Mouse (Mus musculus) MEL (cell line): ENCODE results near the gene Slc25a22. TPM values are rescaled to one million over a fixed set of nuclear protein-coding genes. Genes with fewer than 3 reads are reported as not detected.

Experiments used
- DNase-seq: peaks from one replicate; pipeline ENCODE4 v3.0.0; 2011; ENCODE audit warnings: low read depth, low spot score
- H3K27ac ChIP-seq: 2 replicates; pipeline ENCODE4 v1.5.1; 2012; ENCODE audit warnings: low read depth, mild to moderate bottlenecking, control low read depth, low read length, moderate library complexity; ENCODE audit not compliant: control insufficient read depth
- H3K27me3 ChIP-seq, 2 experiments: fragments of 150-350 bp in 1 of 2; sonication (generic) in 1 of 2; 2 replicates each; pipeline ENCODE4 v1.6.1; 2012; ENCODE audit warnings: low read length in 2 of 2, mild to moderate bottlenecking in 2 of 2, improper control_type of control experiment in 1 of 2, moderate library complexity in 1 of 2; ENCODE audit not compliant: insufficient read depth in 2 of 2, control insufficient read depth in 1 of 2
- H3K36me3 ChIP-seq, 2 experiments: 2 replicates each; pipeline ENCODE4 v1.6.1; 2012 to 2014; ENCODE audit warnings: low read length in 2 of 2, improper control_type of control experiment in 1 of 2, inconsistent platforms in 1 of 2, mild to moderate bottlenecking in 1 of 2; ENCODE audit not compliant: insufficient read depth in 2 of 2, control insufficient read depth in 1 of 2
- H3K4me1 ChIP-seq, 2 experiments: fragments of 150-350 bp in 1 of 2; sonication (generic) in 1 of 2; 2 replicates each; pipeline ENCODE4 v1.6.1; 2012; ENCODE audit warnings: low read length in 2 of 2, improper control_type of control experiment in 1 of 2, mild to moderate bottlenecking in 1 of 2; ENCODE audit not compliant: insufficient read depth in 2 of 2, control insufficient read depth in 1 of 2
- H3K4me3 ChIP-seq, 2 experiments: fragments of 150-350 bp in 1 of 2; sonication (generic) in 1 of 2; 2 replicates each; pipeline ENCODE4 v1.5.1; 2012; ENCODE audit warnings: low read depth in 2 of 2, low read length in 2 of 2, mild to moderate bottlenecking in 2 of 2, moderate library complexity in 2 of 2, control low read depth in 1 of 2, improper control_type of control experiment in 1 of 2; ENCODE audit not compliant: control insufficient read depth in 1 of 2, insufficient read depth in 1 of 2
- H3K79me2 ChIP-seq: 2 replicates; pipeline ENCODE4 v1.6.1; 2012; ENCODE audit warnings: mild to moderate bottlenecking, low read length, moderate library complexity; ENCODE audit not compliant: control insufficient read depth, poor library complexity, insufficient read depth
- H3K9ac ChIP-seq: 2 replicates; pipeline ENCODE4 v1.6.1; 2012; ENCODE audit warnings: low read depth, mild to moderate bottlenecking, control low read depth, low read length, moderate library complexity; ENCODE audit not compliant: control insufficient read depth, poor library complexity, severe bottlenecking
- H3K9me3 ChIP-seq: fragments of 150-350 bp; sonication (generic); replicated peaks from 2 replicates; pipeline ENCODE4 v1.6.1; 2012; ENCODE audit warnings: mild to moderate bottlenecking, low read length, improper control_type of control experiment, moderate library complexity; ENCODE audit not compliant: insufficient read depth
- CHD1 ChIP-seq: IDR thresholded peaks from 2 replicates; pipeline ENCODE4 v1.6.1; 2012; ENCODE audit warnings: low read depth, mild to moderate bottlenecking, inconsistent platforms, low read length, improper control_type of control experiment
- E2F4 ChIP-seq: IDR thresholded peaks from 2 replicates; pipeline ENCODE4 v1.6.1; 2011; ENCODE audit warnings: low read depth, low read length, improper control_type of control experiment, borderline replicate concordance
- ETS1 ChIP-seq: IDR thresholded peaks from 2 replicates; pipeline ENCODE4 v1.6.1; 2012; ENCODE audit warnings: low read depth, mild to moderate bottlenecking, inconsistent platforms, low read length, improper control_type of control experiment, moderate library complexity
- GABPA ChIP-seq: IDR thresholded peaks from 2 replicates; pipeline ENCODE4 v1.6.1; 2012; ENCODE audit warnings: low read depth, mild to moderate bottlenecking, inconsistent platforms, low read length, improper control_type of control experiment, moderate library complexity
- GATA1 ChIP-seq: IDR thresholded peaks from 2 replicates; pipeline ENCODE4 v1.6.1; 2011; ENCODE audit warnings: low read depth, low read length, improper control_type of control experiment
- HCFC1 ChIP-seq: IDR thresholded peaks from 2 replicates; pipeline ENCODE4 v1.6.1; 2012; ENCODE audit warnings: low read depth, mild to moderate bottlenecking, inconsistent platforms, low read length, improper control_type of control experiment, moderate library complexity
- MAFK ChIP-seq: IDR thresholded peaks from 2 replicates; pipeline ENCODE4 v1.6.1; 2011; ENCODE audit warnings: low read depth, mild to moderate bottlenecking, low read length, improper control_type of control experiment, borderline replicate concordance
- MAZ ChIP-seq: IDR thresholded peaks from 2 replicates; pipeline ENCODE4 v1.6.1; 2012; ENCODE audit warnings: low read depth, mild to moderate bottlenecking, inconsistent platforms, low read length, improper control_type of control experiment
- MYB ChIP-seq: IDR thresholded peaks from 2 replicates; pipeline ENCODE4 v1.6.1; 2011; ENCODE audit warnings: mild to moderate bottlenecking, low read depth, low read length, improper control_type of control experiment
- NELFE ChIP-seq: IDR thresholded peaks from 2 replicates; pipeline ENCODE4 v1.6.1; 2011; ENCODE audit warnings: low read depth, low read length, improper control_type of control experiment
- POLR2A ChIP-seq, 2 experiments: IDR thresholded peaks; 2 replicates each; pipeline ENCODE4 v1.6.1; 2011 to 2012; ENCODE audit warnings: low read length in 2 of 2, mild to moderate bottlenecking in 2 of 2, control low read depth in 1 of 2, improper control_type of control experiment in 1 of 2, low read depth in 1 of 2, moderate library complexity in 1 of 2; ENCODE audit not compliant: control insufficient read depth in 1 of 2, insufficient read depth in 1 of 2, poor library complexity in 1 of 2
- POLR2AphosphoS5 ChIP-seq: IDR thresholded peaks from 2 replicates; pipeline ENCODE4 v1.6.1; 2012; ENCODE audit warnings: low read depth, borderline replicate concordance, mild to moderate bottlenecking, inconsistent platforms, low read length, moderate library complexity, mixed read lengths
- SIN3A ChIP-seq: IDR thresholded peaks from 2 replicates; pipeline ENCODE4 v1.6.1; 2012; ENCODE audit warnings: low read length, improper control_type of control experiment, inconsistent platforms
- SMC3 ChIP-seq: IDR thresholded peaks from 2 replicates; pipeline ENCODE4 v1.6.1; 2011; ENCODE audit warnings: low read depth, low read length, improper control_type of control experiment
- TAL1 ChIP-seq: IDR thresholded peaks from 2 replicates; pipeline ENCODE4 v1.6.1; 2012; ENCODE audit warnings: mild to moderate bottlenecking, inconsistent platforms, low read length, moderate library complexity, mixed read lengths
- TCF12 ChIP-seq: IDR thresholded peaks from 2 replicates; pipeline ENCODE4 v1.6.1; 2014; ENCODE audit warnings: low read depth, mild to moderate bottlenecking, inconsistent platforms, low read length, improper control_type of control experiment, moderate library complexity
- UBTF ChIP-seq: IDR thresholded peaks from 2 replicates; pipeline ENCODE4 v1.6.1; 2012; ENCODE audit warnings: low read depth, mild to moderate bottlenecking, inconsistent platforms, low read length, improper control_type of control experiment, moderate library complexity, borderline replicate concordance; ENCODE audit not compliant: insufficient read depth
- ZC3H11A ChIP-seq: IDR thresholded peaks from 2 replicates; pipeline ENCODE4 v1.6.1; 2012; ENCODE audit warnings: low read depth, mild to moderate bottlenecking, inconsistent platforms, low read length, improper control_type of control experiment
- ZKSCAN1 ChIP-seq: IDR thresholded peaks from 2 replicates; pipeline ENCODE4 v1.6.1; 2012; ENCODE audit warnings: low read depth, mild to moderate bottlenecking, inconsistent platforms, low read length, improper control_type of control experiment, moderate library complexity
- ZNF384 ChIP-seq: IDR thresholded peaks from 2 replicates; pipeline ENCODE4 v1.6.1; 2012; ENCODE audit warnings: low read depth, mild to moderate bottlenecking, inconsistent platforms, low read length, improper control_type of control experiment
- polyA plus RNA-seq, 2 experiments: library from polyadenylated mRNA; stranded (reverse) in 1 of 2; unstranded in 1 of 2; fragments of >175 nt in 1 of 2; fragments of >200 nt in 1 of 2; gene quantifications; 2 replicates each; pipeline versions ENCODE4 v1.2.1 to v1.2.4; 2012; ENCODE audit warnings: low replicate concordance in 2 of 2, low read depth in 1 of 2; ENCODE audit not compliant: insufficient read length in 2 of 2, insufficient read depth in 1 of 2, missing spikeins in 1 of 2
- total RNA-seq: library from RNA; depleted of rRNA; stranded (reverse); fragments of 300-350 nt; gene quantifications from 2 replicates; pipeline ENCODE4 v1.2.3, GENCODE M21; 2012

Slc25a22 gene
- total and polyA plus RNA-seq, 3 experiments, result 23.8 to 46.0 TPM; not detected in 1

DNA sequence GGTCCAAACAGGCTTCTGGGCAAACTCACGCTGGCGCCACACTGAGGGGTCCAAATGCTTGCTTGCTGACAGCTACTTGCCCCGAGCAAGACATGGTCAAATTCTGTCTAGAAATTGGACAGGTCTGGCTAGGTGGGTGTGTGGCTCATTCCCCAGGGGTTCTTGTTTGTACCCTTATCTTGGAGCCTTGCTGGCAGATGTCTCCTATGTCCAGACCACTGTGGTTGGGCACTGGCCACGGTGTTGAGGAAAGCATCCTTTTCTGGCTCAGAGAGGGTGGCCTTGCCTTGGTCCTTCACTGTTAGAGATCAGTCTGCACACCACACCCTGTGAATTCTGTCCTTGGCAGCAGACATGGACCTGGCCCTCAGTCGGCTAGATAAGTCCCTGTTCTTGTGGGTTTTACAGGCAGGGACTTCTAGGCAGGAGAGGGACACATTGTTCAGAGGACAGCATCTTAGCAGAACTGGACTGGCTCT is 40.6 kb upstream of the Slc25a22 start:
- Histone ChIP-seq H3K9me3 (no peaks in the 10 kb centered on the region), H3K27me3 (no peaks in the 10 kb centered on the region), H3K4me3 (no peak overlapping the region), H3K36me3 (peaks cover 0 to 16% of the 10 kb centered on the region in 2 experiments; a peak in 2 of 4 replicates), H3K79me2 (peaks cover 47% of the 10 kb centered on the region), H3K27ac (no peak overlapping the region), H3K9ac (no peak overlapping the region), H3K4me1 (peaks cover 3 to 22% of the 10 kb centered on the region in 2 experiments; a peak in 3 of 4 replicates)
- no peak for DNase-seq
- TF ChIP-seq ETS1, result no peak
- TF ChIP-seq ZC3H11A, result no peak
- no peak for TF ChIP-seq TCF12
- no peak for TF ChIP-seq CHD1
- TF ChIP-seq ZNF384, result no peak

DNA sequence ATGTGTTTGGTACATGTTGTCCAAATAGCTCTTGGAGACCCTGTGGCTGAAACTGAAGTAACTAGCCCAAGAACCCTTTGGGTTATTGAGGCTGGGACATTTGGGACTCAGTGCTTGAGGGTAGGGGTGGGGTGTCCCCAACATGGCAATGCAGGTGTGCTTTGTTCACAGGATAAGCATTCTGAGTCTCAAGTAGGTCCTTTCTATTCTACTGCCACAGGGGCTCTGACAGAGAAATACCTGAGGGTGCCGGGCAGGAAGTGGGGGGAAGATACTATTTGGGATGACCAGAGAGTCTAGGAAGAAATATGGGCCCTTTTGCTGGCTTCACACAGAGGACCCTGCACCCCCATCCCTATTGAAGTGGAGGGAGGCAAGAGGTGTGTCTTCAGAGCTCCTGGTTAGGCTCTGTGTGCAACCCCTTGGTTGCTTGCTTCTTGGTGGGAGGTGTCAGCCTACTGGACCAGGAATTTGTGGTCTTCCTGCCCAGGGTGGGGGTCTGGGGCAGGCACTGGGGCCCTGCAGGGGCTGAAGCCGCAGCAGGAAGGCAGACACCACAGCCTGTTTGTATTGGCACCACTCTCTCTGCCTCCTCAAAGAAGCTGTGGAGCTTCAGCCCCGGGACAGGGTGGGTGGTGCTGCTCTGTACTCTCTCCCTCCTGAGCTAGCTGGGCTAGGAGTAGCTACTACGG is 40.0 kb upstream of the Slc25a22 start:
- Histone ChIP-seq H3K9me3 (no peaks in the 10 kb centered on the region), H3K4me3 (no peak overlapping the region), H3K36me3 (peaks cover 0 to 16% of the 10 kb centered on the region in 2 experiments; a peak in 2 of 4 replicates), H3K4me1 (peaks cover 3 to 22% of the 10 kb centered on the region in 2 experiments; a peak in 3 of 4 replicates), H3K27me3 (no peaks in the 10 kb centered on the region), H3K27ac (no peak overlapping the region; the same call in 1 of the 2 replicates), H3K9ac (peak overlapping the region; percentile 98; the same call in 1 of the 2 replicates), H3K79me2 (peaks cover 49% of the 10 kb centered on the region)
- TF ChIP-seq MAZ, result no peak
- no peak for TF ChIP-seq ZKSCAN1
- TF ChIP-seq POLR2AphosphoS5, result no peak
- no peak for TF ChIP-seq TCF12
- no peak for TF ChIP-seq POLR2A (IDR thresholded peaks at IDR 0.05; ENCODE audit: control insufficient read depth in 1 of 2, insufficient read depth in 1 of 2, low read depth in 1 of 2, low read length in 2 of 2, poor library complexity in 1 of 2)
- TF ChIP-seq SIN3A, result no peak
- no peak for TF ChIP-seq MAFK
- no peak for TF ChIP-seq GATA1
- no peak for TF ChIP-seq HCFC1
- TF ChIP-seq E2F4, result no peak
- no peak for TF ChIP-seq GABPA
- TF ChIP-seq SMC3, result no peak
- TF ChIP-seq NELFE, result no peak
- no peak for TF ChIP-seq MYB
- no peak for TF ChIP-seq UBTF
- no peak for TF ChIP-seq TAL1
- no peak for DNase-seq
